Mouse (Mus musculus) brown adipose tissue, adult 24 weeks (tissue): ENCODE data around the gene Dock1. TPM values are rescaled to one million over a fixed set of nuclear protein-coding genes. Genes with fewer than 3 reads are reported as not detected.

Source experiments
- H3K27ac ChIP-seq: fragments of 200-500 bp; replicated peaks from 2 replicates; pipeline ENCODE4 v1.5.1; 2012; ENCODE audit warnings: low read depth, mild to moderate bottlenecking, low read length
- H3K4me1 ChIP-seq: fragments of 200-500 bp; 2 replicates; pipeline ENCODE4 v1.6.1; 2012; ENCODE audit warnings: low read length, mixed read lengths; ENCODE audit not compliant: control insufficient read depth, insufficient read depth, insufficient read length
- H3K4me3 ChIP-seq: fragments of 200-500 bp; 2 replicates; pipeline ENCODE4 v1.5.1; 2012; ENCODE audit warnings: low read depth, mild to moderate bottlenecking, low read length, moderate library complexity; ENCODE audit not compliant: insufficient read depth
- polyA plus RNA-seq: library from polyadenylated mRNA; stranded (reverse); fragments of >200 nt; gene quantifications from 2 replicates; pipeline ENCODE4 v1.2.4, GENCODE M21; 2012; ENCODE audit not compliant: missing spikeins, insufficient read depth, insufficient read length

The Dock1 gene
- polyA plus RNA-seq, 1 experiment, result 18.6 TPM

GRCm38 (mm10) chr7:134719406-134719805 is 49.0 kb downstream of the Dock1 start:
- Histone ChIP-seq H3K27ac (no peak overlapping the region), H3K4me1 (peaks cover 5% of the 10 kb centered on the region), H3K4me3 (no peak overlapping the region)

- no peak overlapping the region for H3K4me3 ChIP-seq
- H3K4me1 ChIP-seq, result peaks cover 5% of the 10 kb centered on the region; the same call in 1 of the 2 replicates
- H3K27ac ChIP-seq, result no peak overlapping the region
Observed at GRCm38 (mm10) chr7:134722361-134722760, 51.9 kb downstream of the Dock1 start.

- peaks cover 4% of the 10 kb centered on the region; the same call in 1 of the 2 replicates for H3K4me1 ChIP-seq
- no peak overlapping the region for H3K27ac ChIP-seq
- H3K4me3 ChIP-seq, result no peak overlapping the region
Observed at GRCm38 (mm10) chr7:134722955-134723354, 52.5 kb downstream of the Dock1 start.

GRCm38 (mm10) chr7:134723509-134723908 is 53.1 kb downstream of the Dock1 start:
- no peak overlapping the region for H3K27ac ChIP-seq
- peaks cover 3% of the 10 kb centered on the region; the same call in 1 of the 2 replicates for H3K4me1 ChIP-seq

GRCm38 (mm10) chr7:134724841-134725240 is 54.4 kb downstream of the Dock1 start:
- no peak overlapping the region for H3K4me3 ChIP-seq
- no peaks in the 10 kb centered on the region for H3K4me1 ChIP-seq
- no peak overlapping the region for H3K27ac ChIP-seq

More at GRCm38 (mm10) chr7:134723509-134723908, 53.1 kb downstream of the Dock1 start:
- no peak overlapping the region for H3K4me3 ChIP-seq

- Histone ChIP-seq H3K4me1 (no peaks in the 10 kb centered on the region), H3K27ac (no peak overlapping the region), H3K4me3 (no peak overlapping the region)
Observed at GRCm38 (mm10) chr7:134725551-134726529, 55.4 kb downstream of the Dock1 start.

- Histone ChIP-seq H3K4me1 (no peaks in the 10 kb centered on the region), H3K4me3 (no peak overlapping the region), H3K27ac (no peak overlapping the region)
Observed at GRCm38 (mm10) chr7:134726530-134727258, 56.2 kb downstream of the Dock1 start.

- Histone ChIP-seq H3K4me3 (no peak overlapping the region), H3K4me1 (no peaks in the 10 kb centered on the region), H3K27ac (no peak overlapping the region)
Observed at GRCm38 (mm10) chr7:134729348-134729747, 58.9 kb downstream of the Dock1 start.

- Histone ChIP-seq H3K4me1 (no peaks in the 10 kb centered on the region), H3K27ac (no peak overlapping the region), H3K4me3 (no peak overlapping the region)
Observed at GRCm38 (mm10) chr7:134730406-134731126, 60.1 kb downstream of the Dock1 start.

GRCm38 (mm10) chr7:134747059-134747458 is 76.6 kb downstream of the Dock1 start:
- H3K4me1 ChIP-seq, result no peaks in the 10 kb centered on the region
- no peak overlapping the region for H3K4me3 ChIP-seq
- no peak overlapping the region for H3K27ac ChIP-seq

GRCm38 (mm10) chr7:134748376-134748775 is 77.9 kb downstream of the Dock1 start:
- Histone ChIP-seq H3K4me3 (no peak overlapping the region), H3K4me1 (no peaks in the 10 kb centered on the region), H3K27ac (no peak overlapping the region)

- H3K27ac ChIP-seq, result no peak overlapping the region
- no peak overlapping the region for H3K4me3 ChIP-seq
- no peaks in the 10 kb centered on the region for H3K4me1 ChIP-seq
Observed at GRCm38 (mm10) chr7:134749613-134750012, 79.2 kb downstream of the Dock1 start.

- Histone ChIP-seq H3K27ac (no peak overlapping the region), H3K4me1 (no peaks in the 10 kb centered on the region), H3K4me3 (no peak overlapping the region)
Observed at GRCm38 (mm10) chr7:134751496-134751895, 81.0 kb downstream of the Dock1 start.

- Histone ChIP-seq H3K4me3 (no peak overlapping the region), H3K4me1 (no peaks in the 10 kb centered on the region), H3K27ac (no peak overlapping the region)
Observed at GRCm38 (mm10) chr7:134753417-134753816, 83.0 kb downstream of the Dock1 start.

GRCm38 (mm10) chr7:134757605-134758004 is 87.2 kb downstream of the Dock1 start:
- H3K4me1 ChIP-seq, result no peaks in the 10 kb centered on the region
- H3K4me3 ChIP-seq, result no peak overlapping the region
- no peak overlapping the region for H3K27ac ChIP-seq
